Mouse (Mus musculus): ENCODE data around the gene Timm8a2. TPM values are rescaled to one million over a fixed set of nuclear protein-coding genes. Genes with fewer than 3 reads are reported as not detected.

The Timm8a2 gene
- not detected in 2 replicates for polyA plus RNA-seq (2014; fragmentation: Nextera tagmentation; extraction: Ambion mirVana)

DNA sequence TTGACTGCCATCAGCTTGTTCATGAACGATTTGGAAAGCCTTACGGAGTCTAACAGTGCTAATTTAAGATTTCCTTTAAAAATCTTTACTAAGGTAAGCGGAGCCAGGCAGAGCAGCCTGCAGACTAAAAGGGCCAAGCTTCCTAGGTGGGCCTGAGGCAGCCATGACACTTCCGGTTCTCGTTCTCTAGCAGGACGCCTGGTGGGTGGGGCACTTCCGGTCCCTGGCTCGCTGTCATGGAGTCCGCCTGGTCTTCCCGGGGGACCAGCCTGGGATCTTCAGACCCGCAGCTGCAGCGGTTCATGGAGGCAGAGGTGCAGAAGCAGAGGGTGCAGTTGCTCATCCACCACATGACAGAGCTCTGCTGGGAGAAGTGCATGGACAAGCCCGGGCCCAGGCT lies at the start of gene Timm8a2:
Gene Timm8a2, plus strand, starts transcription at position 224 of the 400 bp plus-strand sequence.
- no peaks in the 10 kb centered on the region for H3K4me1 ChIP-seq (ENCODE audit: control insufficient read depth, insufficient read depth, low read length)
- WGBS: 91% methylated on average over 13 of the region's 13 CpGs
- H3K4me2 ChIP-seq (ENCODE audit: low read depth, low read length): no peak within 1 kb of the TSS
- no peak within 1 kb of the TSS for H3K4me3 ChIP-seq (ENCODE audit: low read depth, low read length)
- ATAC-seq (replicated peaks; ENCODE audit: insufficient number of reproducible peaks, low FRiP score, low TSS enrichment, low read depth): no peak; the same call in 1 of the 2 replicates
- H3K9ac ChIP-seq (replicated peaks; ENCODE audit: low read length): no peak within 1 kb of the TSS
- H3K9me3 ChIP-seq (replicated peaks; ENCODE audit: control insufficient read depth, low read length): no peaks in the 10 kb centered on the region
- H3K27ac ChIP-seq (replicated peaks; ENCODE audit: low read depth, low read length): no peak within 1 kb of the TSS
- H3K36me3 ChIP-seq (replicated peaks; ENCODE audit: control insufficient read depth, insufficient read depth, low read depth, low read length): no peaks in the 10 kb centered on the region
- H3K27me3 ChIP-seq (ENCODE audit: control insufficient read depth, insufficient read depth, low read length): no peaks in the 10 kb centered on the region
- no peak for DNase-seq (ENCODE audit: low spot score)

DNA sequence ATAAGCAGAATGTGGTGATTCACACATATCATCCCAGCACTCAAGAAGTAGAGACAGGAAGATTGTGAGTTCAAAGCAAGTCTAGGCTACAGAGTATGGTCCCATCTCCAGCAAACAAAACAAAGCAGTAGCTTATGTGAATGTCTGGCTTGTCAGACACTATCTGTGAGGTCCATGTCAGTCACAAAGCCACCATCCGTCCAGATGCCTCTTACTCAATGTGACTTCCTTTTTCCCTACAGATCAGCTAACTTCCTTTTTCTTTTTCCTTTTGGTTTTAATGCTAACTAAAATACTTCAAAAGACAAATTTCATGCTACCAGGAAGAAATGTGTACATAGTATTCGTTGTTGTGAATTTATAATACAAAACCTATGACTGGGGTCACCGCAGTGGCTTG lies 49.0 kb upstream of the Timm8a2 start:
- Histone ChIP-seq H3K27me3 (ENCODE audit: control insufficient read depth, insufficient read depth, low read length) (no peaks in the 10 kb centered on the region), H3K27ac (replicated peaks; ENCODE audit: low read depth, low read length) (no peak overlapping the region), H3K36me3 (replicated peaks; ENCODE audit: control insufficient read depth, insufficient read depth, low read depth, low read length) (no peaks in the 10 kb centered on the region), H3K9me3 (replicated peaks; ENCODE audit: control insufficient read depth, low read length) (no peaks in the 10 kb centered on the region), H3K9ac (replicated peaks; ENCODE audit: low read length) (no peak overlapping the region), H3K4me2 (ENCODE audit: low read depth, low read length) (no peak overlapping the region), H3K4me1 (ENCODE audit: control insufficient read depth, insufficient read depth, low read length) (no peaks in the 10 kb centered on the region), H3K4me3 (ENCODE audit: low read depth, low read length) (no peak overlapping the region)
- DNase-seq (ENCODE audit: low spot score): no peak
- ATAC-seq (replicated peaks; ENCODE audit: insufficient number of reproducible peaks, low FRiP score, low TSS enrichment, low read depth): no peak
- WGBS: 92% methylated on average over 3 of the region's 3 CpGs

DNA sequence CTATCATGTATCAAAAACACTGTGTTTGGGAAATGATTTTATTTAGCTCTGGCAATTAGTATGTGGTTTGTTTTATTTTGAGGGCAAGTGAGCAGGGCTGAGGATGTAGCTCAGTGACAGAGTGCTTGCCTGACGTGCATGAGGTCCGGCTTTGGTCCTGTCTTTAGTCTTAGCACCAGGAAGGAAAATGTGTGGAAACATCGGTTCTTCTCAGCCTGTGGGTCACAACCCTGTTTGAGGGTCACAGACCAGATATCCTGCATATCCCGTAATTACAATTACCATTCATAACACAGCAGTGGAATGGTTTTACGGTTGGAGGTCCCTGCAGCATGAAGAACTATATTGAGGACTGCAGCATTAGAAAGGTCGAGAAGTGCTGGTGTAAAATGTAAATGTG lies 48.4 kb upstream of the Timm8a2 start:
- Histone ChIP-seq H3K27ac (replicated peaks; ENCODE audit: low read depth, low read length) (no peak overlapping the region), H3K4me1 (ENCODE audit: control insufficient read depth, insufficient read depth, low read length) (no peaks in the 10 kb centered on the region), H3K4me2 (ENCODE audit: low read depth, low read length) (no peak overlapping the region), H3K9ac (replicated peaks; ENCODE audit: low read length) (no peak overlapping the region), H3K4me3 (ENCODE audit: low read depth, low read length) (no peak overlapping the region), H3K27me3 (ENCODE audit: control insufficient read depth, insufficient read depth, low read length) (no peaks in the 10 kb centered on the region), H3K36me3 (replicated peaks; ENCODE audit: control insufficient read depth, insufficient read depth, low read depth, low read length) (no peaks in the 10 kb centered on the region), H3K9me3 (replicated peaks; ENCODE audit: control insufficient read depth, low read length) (no peaks in the 10 kb centered on the region)
- DNase-seq (ENCODE audit: low spot score) (no peak), ATAC-seq (replicated peaks; ENCODE audit: insufficient number of reproducible peaks, low FRiP score, low TSS enrichment, low read depth) (no peak)
- WGBS: 81% methylated on average over 6 of the region's 6 CpGs

DNA sequence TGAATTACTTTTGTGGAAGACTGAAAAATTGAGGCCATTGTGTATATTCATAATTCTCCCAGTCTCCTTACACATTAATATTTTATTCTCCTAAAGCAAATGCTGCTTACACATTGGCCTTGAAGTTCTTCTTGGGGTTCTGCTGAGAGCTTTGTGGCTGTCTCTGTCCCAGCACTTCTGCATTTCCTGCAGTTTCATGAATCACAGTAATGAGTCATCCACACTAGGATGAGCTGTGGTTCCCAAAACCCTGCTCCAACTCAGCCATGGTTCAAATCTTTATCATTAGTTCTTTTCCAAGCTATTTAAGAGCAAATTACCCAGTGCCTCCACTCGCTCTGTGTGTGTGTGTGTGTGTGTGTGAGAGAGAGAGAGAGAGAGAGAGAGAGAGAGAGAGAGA lies 47.2 kb upstream of the Timm8a2 start:
- no peaks in the 10 kb centered on the region for H3K27me3 ChIP-seq (ENCODE audit: control insufficient read depth, insufficient read depth, low read length)
- no peaks in the 10 kb centered on the region for H3K9me3 ChIP-seq (replicated peaks; ENCODE audit: control insufficient read depth, low read length)
- H3K4me2 ChIP-seq (ENCODE audit: low read depth, low read length): no peak overlapping the region
- H3K27ac ChIP-seq (replicated peaks; ENCODE audit: low read depth, low read length): no peak overlapping the region
- 74% methylated on average over 1 of the region's 1 CpGs for WGBS
- H3K4me3 ChIP-seq (ENCODE audit: low read depth, low read length): no peak overlapping the region
- no peaks in the 10 kb centered on the region for H3K36me3 ChIP-seq (replicated peaks; ENCODE audit: control insufficient read depth, insufficient read depth, low read depth, low read length)
- no peak for ATAC-seq (replicated peaks; ENCODE audit: insufficient number of reproducible peaks, low FRiP score, low TSS enrichment, low read depth)
- H3K9ac ChIP-seq (replicated peaks; ENCODE audit: low read length): no peak overlapping the region
- DNase-seq (ENCODE audit: low spot score): no peak
- no peaks in the 10 kb centered on the region for H3K4me1 ChIP-seq (ENCODE audit: control insufficient read depth, insufficient read depth, low read length)

DNA sequence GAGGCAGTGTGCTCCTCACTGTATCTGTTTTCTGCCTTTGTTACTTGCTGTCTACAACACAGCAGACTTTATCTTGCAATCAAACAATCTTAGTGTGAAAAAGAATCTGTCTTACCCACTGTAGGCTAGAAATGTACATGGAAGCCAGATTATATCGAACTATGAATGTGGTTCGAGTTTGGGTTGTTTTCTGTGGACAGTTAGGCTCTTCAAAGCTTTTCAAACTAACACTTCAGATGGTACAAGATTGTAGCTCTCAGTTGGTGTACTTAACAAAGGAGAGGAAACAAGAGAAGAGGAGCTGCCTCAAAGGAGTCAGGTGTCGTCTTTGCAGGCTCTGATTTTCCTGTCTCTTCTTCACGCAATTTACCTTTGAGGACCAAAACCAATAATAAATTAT lies 46.8 kb upstream of the Timm8a2 start:
- no peak for DNase-seq (ENCODE audit: low spot score)
- Histone ChIP-seq H3K4me3 (ENCODE audit: low read depth, low read length) (no peak overlapping the region), H3K4me1 (ENCODE audit: control insufficient read depth, insufficient read depth, low read length) (no peaks in the 10 kb centered on the region), H3K4me2 (ENCODE audit: low read depth, low read length) (no peak overlapping the region), H3K27ac (replicated peaks; ENCODE audit: low read depth, low read length) (no peak overlapping the region), H3K9ac (replicated peaks; ENCODE audit: low read length) (no peak overlapping the region), H3K9me3 (replicated peaks; ENCODE audit: control insufficient read depth, low read length) (no peaks in the 10 kb centered on the region), H3K27me3 (ENCODE audit: control insufficient read depth, insufficient read depth, low read length) (no peaks in the 10 kb centered on the region), H3K36me3 (replicated peaks; ENCODE audit: control insufficient read depth, insufficient read depth, low read depth, low read length) (no peaks in the 10 kb centered on the region)
- no peak for ATAC-seq (replicated peaks; ENCODE audit: insufficient number of reproducible peaks, low FRiP score, low TSS enrichment, low read depth)
- 83% methylated on average over 4 of the region's 4 CpGs for WGBS

DNA sequence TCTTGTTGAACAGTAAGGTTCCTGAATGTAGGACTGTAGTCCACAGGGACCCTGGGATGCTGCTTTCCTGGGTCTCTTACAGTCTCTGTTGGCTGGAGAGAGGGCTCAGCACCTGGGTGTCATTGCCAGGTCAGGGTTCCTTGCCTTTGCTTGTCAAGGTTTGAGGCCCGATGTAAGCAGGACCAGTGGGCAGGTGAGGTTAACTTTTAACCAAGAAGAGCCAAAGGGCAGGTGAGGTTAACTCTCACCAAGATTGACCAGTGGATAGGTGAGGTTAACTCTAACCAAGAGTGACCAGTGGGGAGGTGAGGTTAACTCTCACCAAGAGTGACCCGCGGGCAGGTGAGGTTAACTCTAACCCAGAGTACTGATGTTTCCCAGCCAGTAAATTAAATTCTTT lies 45.1 kb upstream of the Timm8a2 start:
- Histone ChIP-seq H3K36me3 (replicated peaks; ENCODE audit: control insufficient read depth, insufficient read depth, low read depth, low read length) (no peaks in the 10 kb centered on the region), H3K9ac (replicated peaks; ENCODE audit: low read length) (no peak overlapping the region), H3K4me1 (ENCODE audit: control insufficient read depth, insufficient read depth, low read length) (no peaks in the 10 kb centered on the region), H3K4me3 (ENCODE audit: low read depth, low read length) (no peak overlapping the region), H3K4me2 (ENCODE audit: low read depth, low read length) (no peak overlapping the region), H3K27ac (replicated peaks; ENCODE audit: low read depth, low read length) (no peak overlapping the region), H3K9me3 (replicated peaks; ENCODE audit: control insufficient read depth, low read length) (no peaks in the 10 kb centered on the region), H3K27me3 (ENCODE audit: control insufficient read depth, insufficient read depth, low read length) (no peaks in the 10 kb centered on the region)
- no peak for DNase-seq (ENCODE audit: low spot score)
- no peak for ATAC-seq (replicated peaks; ENCODE audit: insufficient number of reproducible peaks, low FRiP score, low TSS enrichment, low read depth)
- whole genome bisulfite sequencing: 97% methylated on average over 3 of the region's 3 CpGs

DNA sequence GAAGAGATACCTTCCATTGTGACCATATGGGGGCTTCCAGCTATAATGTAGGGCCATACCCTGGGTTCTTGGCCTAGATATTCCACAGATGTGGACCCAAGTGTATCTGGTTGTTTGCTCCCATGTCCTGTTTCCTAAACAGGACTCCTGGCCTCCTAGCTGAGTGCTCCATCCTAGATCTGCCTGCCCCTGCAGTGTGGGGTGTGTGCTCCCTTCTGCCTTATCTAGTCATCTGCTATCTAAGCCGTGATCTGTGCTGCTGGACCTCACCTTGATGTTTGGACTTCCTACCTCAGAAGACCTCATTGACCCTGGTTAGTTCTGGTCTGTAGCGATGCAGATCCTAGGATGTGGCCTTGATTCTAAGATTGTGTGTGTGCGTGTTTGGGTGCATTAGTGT lies 44.6 kb upstream of the Timm8a2 start:
- Histone ChIP-seq H3K4me3 (ENCODE audit: low read depth, low read length) (no peak overlapping the region), H3K27me3 (ENCODE audit: control insufficient read depth, insufficient read depth, low read length) (no peaks in the 10 kb centered on the region), H3K27ac (replicated peaks; ENCODE audit: low read depth, low read length) (no peak overlapping the region), H3K9me3 (replicated peaks; ENCODE audit: control insufficient read depth, low read length) (no peaks in the 10 kb centered on the region), H3K4me1 (ENCODE audit: control insufficient read depth, insufficient read depth, low read length) (no peaks in the 10 kb centered on the region), H3K9ac (replicated peaks; ENCODE audit: low read length) (no peak overlapping the region), H3K36me3 (replicated peaks; ENCODE audit: control insufficient read depth, insufficient read depth, low read depth, low read length) (no peaks in the 10 kb centered on the region), H3K4me2 (ENCODE audit: low read depth, low read length) (no peak overlapping the region)
- ATAC-seq (replicated peaks; ENCODE audit: insufficient number of reproducible peaks, low FRiP score, low TSS enrichment, low read depth): no peak
- DNase-seq (ENCODE audit: low spot score): no peak
- WGBS: 95% methylated on average over 3 of the region's 3 CpGs

DNA sequence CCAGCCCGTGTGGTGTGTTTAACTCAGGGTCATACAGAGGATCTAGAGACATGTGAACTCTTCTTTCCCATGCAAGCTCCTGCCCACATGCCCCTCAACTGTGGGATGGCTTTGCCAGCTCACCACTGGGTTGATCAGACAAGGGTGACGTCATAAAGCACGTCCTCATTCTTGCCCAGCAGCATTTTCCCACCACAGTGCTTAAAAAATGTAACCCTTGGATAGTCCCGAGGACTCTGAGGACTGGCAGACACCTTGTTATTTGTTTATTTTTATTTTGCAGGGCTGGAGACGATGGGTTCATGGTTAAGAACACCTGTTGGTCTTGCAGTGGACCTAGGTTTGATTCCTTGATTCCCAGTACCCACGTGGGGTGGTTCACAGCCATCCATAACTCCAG lies 43.6 kb upstream of the Timm8a2 start:
- 84% methylated on average over 6 of the region's 6 CpGs for WGBS
- Histone ChIP-seq H3K9me3 (replicated peaks; ENCODE audit: control insufficient read depth, low read length) (no peaks in the 10 kb centered on the region), H3K9ac (replicated peaks; ENCODE audit: low read length) (no peak overlapping the region), H3K36me3 (replicated peaks; ENCODE audit: control insufficient read depth, insufficient read depth, low read depth, low read length) (no peaks in the 10 kb centered on the region), H3K27me3 (ENCODE audit: control insufficient read depth, insufficient read depth, low read length) (no peaks in the 10 kb centered on the region), H3K4me1 (ENCODE audit: control insufficient read depth, insufficient read depth, low read length) (no peaks in the 10 kb centered on the region), H3K4me2 (ENCODE audit: low read depth, low read length) (no peak overlapping the region), H3K27ac (replicated peaks; ENCODE audit: low read depth, low read length) (no peak overlapping the region), H3K4me3 (ENCODE audit: low read depth, low read length) (no peak overlapping the region)
- ATAC-seq (replicated peaks; ENCODE audit: insufficient number of reproducible peaks, low FRiP score, low TSS enrichment, low read depth): no peak
- no peak for DNase-seq (ENCODE audit: low spot score)

Data from embryonic facial prominence, embryonic 11.5 days (tissue).